Mouse (Mus musculus) embryonic facial prominence, embryonic 13.5 days (tissue): Measurements from ENCODE around the gene Barx1. TPM values are rescaled to one million over a fixed set of nuclear protein-coding genes. Genes with fewer than 3 reads are reported as not detected.
A peak's percentile ranks its signal among the peaks of the same experiment; 100 is the strongest.

Experiments
- ATAC-seq: fragments of 200-750 bp; cut with Nextera tagmentation; 2 replicates; pipeline ENCODE4 v1.8.0; 2017; ENCODE audit warnings: low read depth; ENCODE audit not compliant: insufficient number of reproducible peaks, insufficient read depth, low FRiP score, low TSS enrichment
- H3K27ac ChIP-seq: fragments of 300-500 bp; sonication (generic); 2 replicates; pipeline ENCODE4 v1.5.1; 2015; ENCODE audit warnings: moderate library complexity, mild to moderate bottlenecking, inconsistent platforms
- H3K27me3 ChIP-seq: fragments of 300-500 bp; sonication (generic); 2 replicates; pipeline ENCODE4 v1.6.1; 2015; ENCODE audit warnings: mild to moderate bottlenecking, inconsistent platforms
- H3K36me3 ChIP-seq: fragments of 300-500 bp; sonication (generic); 2 replicates; pipeline ENCODE4 v1.6.1; 2015; ENCODE audit warnings: mild to moderate bottlenecking, inconsistent platforms
- H3K4me1 ChIP-seq: fragments of 300-500 bp; sonication (generic); 2 replicates; pipeline ENCODE4 v1.6.1; 2015; ENCODE audit warnings: inconsistent platforms
- H3K4me2 ChIP-seq: fragments of 300-500 bp; sonication (generic); 2 replicates; pipeline ENCODE4 v1.6.1; 2015; ENCODE audit warnings: moderate library complexity, mild to moderate bottlenecking, inconsistent platforms
- H3K4me3 ChIP-seq: fragments of 300-500 bp; sonication (generic); 2 replicates; pipeline ENCODE4 v1.5.1; 2015; ENCODE audit warnings: mild to moderate bottlenecking, inconsistent platforms
- H3K9ac ChIP-seq: fragments of 300-500 bp; sonication (generic); 2 replicates; pipeline ENCODE4 v1.6.1; 2015; ENCODE audit warnings: mild to moderate bottlenecking, inconsistent platforms
- H3K9me3 ChIP-seq: fragments of 300-500 bp; sonication (generic); 2 replicates; pipeline ENCODE4 v1.6.1; 2016; ENCODE audit warnings: inconsistent platforms
- WGBS: fragments of 180-500 bp; shearing (Covaris S2); methylation state at CpG from one replicate; pipeline ENCODE4 v1.1.7; 2015; ENCODE audit warnings: mixed read lengths; 5-methylcytosine and 5-hydroxymethylcytosine counted together
- polyA plus RNA-seq: library from polyadenylated mRNA; unstranded; fragments of >200 nt; fragmentation: Nextera tagmentation; extraction: Ambion mirVana; gene quantifications from 2 replicates; pipeline ENCODE4 v1.2.1, GENCODE M21; 2015

Barx1 gene
- polyA plus RNA-seq, 1 experiment from 2014 or later: 14.5 TPM

DNA sequence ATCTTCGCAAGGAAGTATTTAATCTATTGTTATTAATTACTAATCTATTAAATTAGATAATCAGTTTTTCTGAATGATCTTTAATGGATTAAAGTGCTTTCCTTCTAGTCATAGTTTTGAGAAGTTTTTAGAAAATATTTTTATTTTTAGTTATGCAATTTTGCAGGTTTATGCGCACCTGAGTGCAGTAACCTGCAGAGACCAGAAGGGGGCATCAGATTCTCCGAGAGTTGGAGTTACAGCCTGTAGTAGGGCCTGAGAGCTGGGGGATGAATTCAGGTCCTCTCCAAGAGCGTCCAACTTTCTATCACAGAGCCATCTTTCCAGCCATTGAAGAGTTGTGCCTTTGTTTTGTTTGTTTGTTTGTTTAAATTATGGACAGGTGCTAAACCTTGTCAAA lies 16.1 kb upstream of the Barx1 start:
- H3K36me3 ChIP-seq: no peaks in the 10 kb centered on the region
- no peak for ATAC-seq
- H3K4me3 ChIP-seq: no peak overlapping the region
- no peak overlapping the region for H3K9ac ChIP-seq
- no peaks in the 10 kb centered on the region for H3K4me1 ChIP-seq
- no peak overlapping the region for H3K4me2 ChIP-seq
- no peaks in the 10 kb centered on the region for H3K9me3 ChIP-seq
- H3K27ac ChIP-seq: no peak overlapping the region
- WGBS: 84% methylated on average over 4 of the region's 4 CpGs
- H3K27me3 ChIP-seq: peaks cover 3% of the 10 kb centered on the region

DNA sequence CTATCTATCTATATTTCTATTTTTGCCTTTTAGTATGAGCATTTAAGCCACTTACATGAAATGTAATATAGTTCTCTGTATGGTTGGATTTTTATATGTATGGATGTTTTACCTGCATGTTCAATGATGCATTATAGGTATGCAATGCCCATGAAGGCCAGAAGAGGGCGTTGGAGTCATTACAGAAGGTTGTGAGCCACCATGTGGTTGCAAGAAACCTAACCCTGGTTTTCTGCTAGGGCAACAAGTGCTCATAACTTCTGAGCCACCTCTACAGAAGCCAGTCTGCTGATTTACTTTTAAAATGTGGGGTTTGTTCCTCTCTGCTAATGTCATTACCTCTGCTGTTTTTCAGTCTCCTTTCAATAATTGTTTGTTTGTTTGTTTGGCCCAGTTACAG lies 12.2 kb upstream of the Barx1 start:
- no peak overlapping the region for H3K4me3 ChIP-seq
- H3K9ac ChIP-seq: no peak overlapping the region
- H3K36me3 ChIP-seq: no peaks in the 10 kb centered on the region
- H3K4me1 ChIP-seq: no peaks in the 10 kb centered on the region
- 4% methylated on average over 1 of the region's 1 CpGs for WGBS
- no peak overlapping the region for H3K27ac ChIP-seq
- H3K9me3 ChIP-seq: no peaks in the 10 kb centered on the region
- ATAC-seq: no peak
- peaks cover 39% of the 10 kb centered on the region for H3K27me3 ChIP-seq
- no peak overlapping the region for H3K4me2 ChIP-seq

- H3K4me2 ChIP-seq: no peak overlapping the region
- H3K4me1 ChIP-seq: peaks cover 4% of the 10 kb centered on the region; the same call in 1 of the 2 replicates
- peaks cover 47% of the 10 kb centered on the region for H3K27me3 ChIP-seq
- no peaks in the 10 kb centered on the region for H3K9me3 ChIP-seq
- WGBS: 55% methylated on average over 6 of the region's 6 CpGs
- H3K27ac ChIP-seq: no peak overlapping the region
- H3K36me3 ChIP-seq: no peaks in the 10 kb centered on the region
- H3K9ac ChIP-seq: no peak overlapping the region
- no peak for ATAC-seq
- H3K4me3 ChIP-seq: no peak overlapping the region
These were observed 11.4 kb upstream of the Barx1 start for GRCm38 (mm10) chr13:48651132-48652065.

- H3K9me3 ChIP-seq: no peaks in the 10 kb centered on the region
- H3K27ac ChIP-seq: no peak overlapping the region
- H3K9ac ChIP-seq: no peak overlapping the region
- H3K27me3 ChIP-seq: peaks cover 73% of the 10 kb centered on the region
- peaks cover 10% of the 10 kb centered on the region for H3K4me1 ChIP-seq
- ATAC-seq: peak; percentile 39
- WGBS: 7% methylated on average over 14 of the region's 14 CpGs
- no peak overlapping the region for H3K4me3 ChIP-seq
- no peak overlapping the region for H3K4me2 ChIP-seq
- no peaks in the 10 kb centered on the region for H3K36me3 ChIP-seq
These were observed 8.7 kb upstream of the Barx1 start for GRCm38 (mm10) chr13:48653788-48654770.

DNA sequence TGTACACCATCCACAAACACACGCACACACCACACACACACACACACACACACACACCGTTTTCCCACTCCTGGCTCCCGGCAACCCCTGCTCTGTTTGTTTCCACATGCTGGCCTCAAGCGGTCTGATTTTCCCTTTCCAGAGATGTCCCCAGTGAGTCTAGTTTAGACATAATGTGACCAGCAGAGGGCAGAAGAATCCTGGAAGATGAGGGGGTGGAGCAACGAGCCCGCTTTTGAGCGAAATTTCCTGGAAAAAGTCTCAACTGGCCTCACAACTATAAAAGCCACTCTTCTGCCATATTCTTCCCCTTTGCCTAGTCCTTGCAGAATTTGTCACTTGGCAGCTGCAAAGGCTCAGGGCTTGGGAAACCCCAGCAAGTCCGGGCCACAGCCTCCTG lies 7.2 kb upstream of the Barx1 start:
- Histone ChIP-seq H3K4me3 (0 out of 2 replicates have a peak overlapping the region, but pooled peaks have one; percentile 2), H3K9ac (no peak overlapping the region), H3K4me2 (peak overlapping the region; percentile 14; the same call in 1 of the 2 replicates), H3K27me3 (peaks cover 89% of the 10 kb centered on the region), H3K27ac (no peak overlapping the region), H3K9me3 (no peaks in the 10 kb centered on the region), H3K4me1 (peaks cover 25% of the 10 kb centered on the region), H3K36me3 (no peaks in the 10 kb centered on the region)
- WGBS: under 1% methylated on average over 8 of the region's 8 CpGs
- ATAC-seq: no peak

DNA sequence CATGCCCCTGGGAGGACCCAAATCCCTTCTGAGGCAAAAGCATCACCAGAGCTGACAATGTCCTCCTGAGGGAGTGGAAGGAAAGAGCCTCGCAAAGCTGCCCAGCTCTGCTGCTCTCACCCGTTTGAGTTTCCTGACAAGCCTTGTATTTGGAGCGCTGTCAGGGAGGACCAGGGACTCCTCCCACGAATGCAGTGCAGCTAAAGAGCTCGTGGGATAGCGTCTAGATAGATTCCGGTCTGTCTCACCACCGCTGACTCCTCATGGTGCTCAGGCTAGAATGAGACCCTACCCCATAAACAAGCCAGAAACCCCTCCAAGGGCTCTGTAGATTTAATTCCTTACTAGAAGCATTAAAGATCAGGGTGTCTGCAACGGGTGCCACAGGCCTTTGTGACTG lies 5.0 kb upstream of the Barx1 start:
- ATAC-seq: no peak
- WGBS: 4% methylated on average over 9 of the region's 9 CpGs
- H3K36me3 ChIP-seq: no peaks in the 10 kb centered on the region
- H3K27ac ChIP-seq: no peak overlapping the region
- no peak overlapping the region for H3K9ac ChIP-seq
- no peaks in the 10 kb centered on the region for H3K9me3 ChIP-seq
- H3K27me3 ChIP-seq: peaks cover 96% of the 10 kb centered on the region
- H3K4me3 ChIP-seq: no peak overlapping the region
- H3K4me2 ChIP-seq: no peak overlapping the region
- peaks cover 31% of the 10 kb centered on the region for H3K4me1 ChIP-seq

DNA sequence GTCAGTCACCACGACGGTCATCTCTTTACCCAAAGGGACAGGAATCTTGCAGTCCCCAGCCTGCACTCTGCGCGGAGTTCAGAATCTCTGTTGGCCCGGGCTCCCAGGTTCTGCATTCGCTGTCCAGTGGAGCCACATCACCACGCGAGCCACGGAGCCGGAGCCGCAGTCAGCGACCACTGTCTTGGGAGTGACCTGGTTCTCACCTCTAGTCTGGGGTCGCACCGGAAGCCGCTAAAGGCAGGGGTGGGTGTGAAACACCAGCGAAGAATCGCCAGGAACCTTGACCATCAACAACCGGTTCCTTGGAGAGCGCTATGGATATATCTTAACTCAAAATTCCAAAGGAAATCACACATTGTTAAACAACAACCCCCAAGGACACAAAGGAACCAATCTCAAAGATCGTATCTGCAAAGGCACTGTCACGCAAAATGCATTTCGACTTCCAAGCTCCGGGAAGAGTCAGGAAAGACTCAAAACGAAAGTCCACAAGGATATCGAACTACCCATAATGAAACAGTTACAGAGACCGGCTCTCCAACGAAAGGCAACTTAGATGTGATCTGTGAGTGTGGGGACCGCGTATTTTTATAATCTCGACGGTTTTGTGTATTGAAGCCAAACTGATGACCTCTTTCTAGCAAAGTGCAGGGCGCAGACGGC lies 4.1 kb upstream of the Barx1 start:
- H3K4me3 ChIP-seq: peak overlapping the region; percentile 23; the same call in 1 of the 2 replicates

DNA sequence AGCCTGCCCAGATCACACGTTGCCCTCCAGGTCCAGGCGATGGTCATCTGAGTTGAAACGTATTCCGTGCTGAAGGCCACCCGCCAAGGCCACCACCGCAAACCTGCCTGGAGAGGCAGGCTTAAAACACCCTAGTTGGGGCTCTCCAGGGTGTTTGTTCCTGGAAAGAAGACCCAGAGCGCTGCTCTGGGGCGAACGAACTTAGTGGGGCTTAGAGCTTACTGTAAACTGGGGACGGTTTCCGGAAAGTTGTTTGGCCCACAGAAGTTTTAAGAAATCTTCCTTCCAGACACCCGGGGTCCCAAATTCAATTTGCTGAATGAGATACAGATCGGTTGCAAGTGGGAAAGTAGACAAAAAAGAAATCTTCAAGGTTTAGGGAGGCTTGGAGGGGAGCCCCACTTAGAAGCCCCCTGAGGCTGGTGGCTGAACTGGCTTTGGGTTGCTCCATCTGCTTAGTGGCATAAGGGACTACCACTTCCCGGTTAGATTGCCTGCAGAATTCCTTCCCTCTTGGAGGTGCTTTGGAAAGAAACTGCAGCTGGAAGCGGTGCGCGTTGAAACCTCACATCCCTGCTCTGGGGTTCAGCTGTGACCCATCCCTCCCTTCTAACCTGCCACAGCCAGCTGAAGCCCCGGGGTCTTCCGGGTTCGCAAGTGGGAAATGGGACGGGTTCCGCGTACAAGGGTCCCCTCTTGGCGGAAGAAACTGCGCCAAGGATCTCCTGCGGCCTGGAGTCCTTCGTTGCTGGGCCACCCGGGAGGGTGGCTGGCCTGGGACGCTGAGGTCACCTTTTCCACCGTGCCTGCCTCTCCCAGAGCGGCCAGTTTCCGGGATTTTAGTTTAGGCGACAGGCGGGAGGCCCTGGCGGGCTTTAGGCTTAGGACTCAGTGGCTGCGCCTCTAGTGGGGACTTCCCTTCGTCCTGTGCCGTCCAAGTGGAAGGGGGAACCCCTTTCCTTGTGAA lies 3.3 kb upstream of the Barx1 start:
- H3K27me3 ChIP-seq: peaks cover 100% of the 10 kb centered on the region
- H3K9me3 ChIP-seq: no peaks in the 10 kb centered on the region
- no peak overlapping the region for H3K27ac ChIP-seq
- H3K4me1 ChIP-seq: peaks cover 41% of the 10 kb centered on the region
- peak overlapping the region; percentile 33 for H3K4me3 ChIP-seq
- 0 out of 2 replicates have a peak overlapping the region, but pooled peaks have one; percentile 49 for H3K9ac ChIP-seq
- WGBS: under 1% methylated on average over 38 of the region's 38 CpGs
- ATAC-seq: no peak
- H3K36me3 ChIP-seq: no peaks in the 10 kb centered on the region
- H3K4me2 ChIP-seq: peak overlapping the region; percentile 49

More for the DNA sequence above, 4.1 kb upstream of the Barx1 start:
- peak overlapping the region; percentile 36; the same call in 1 of the 2 replicates for H3K9ac ChIP-seq
- H3K9me3 ChIP-seq: no peaks in the 10 kb centered on the region
- ATAC-seq: no peak
- peaks cover 36% of the 10 kb centered on the region for H3K4me1 ChIP-seq
- 2% methylated on average over 33 of the region's 33 CpGs for WGBS
- H3K27ac ChIP-seq: no peak overlapping the region
- H3K4me2 ChIP-seq: peak overlapping the region; percentile 49
- H3K27me3 ChIP-seq: peaks cover 96% of the 10 kb centered on the region
- H3K36me3 ChIP-seq: no peaks in the 10 kb centered on the region

GRCm38 (mm10) chr13:48660221-48660734 lies 2.5 kb upstream of the Barx1 start:
- WGBS: 3% methylated on average over 11 of the region's 11 CpGs
- ATAC-seq: no peak
- Histone ChIP-seq H3K4me2 (peak overlapping the region; percentile 49), H3K9me3 (no peaks in the 10 kb centered on the region), H3K27ac (no peak overlapping the region), H3K4me3 (peak overlapping the region; percentile 33), H3K4me1 (peaks cover 49% of the 10 kb centered on the region), H3K36me3 (no peaks in the 10 kb centered on the region), H3K27me3 (peaks cover 100% of the 10 kb centered on the region), H3K9ac (0 out of 2 replicates have a peak overlapping the region, but pooled peaks have one; percentile 49)

- Histone ChIP-seq H3K4me3 (no peak overlapping the region), H3K27me3 (peaks cover 100% of the 10 kb centered on the region), H3K9me3 (no peaks in the 10 kb centered on the region), H3K4me1 (peaks cover 53% of the 10 kb centered on the region), H3K9ac (no peak overlapping the region), H3K36me3 (no peaks in the 10 kb centered on the region), H3K4me2 (peak overlapping the region; percentile 49; the same call in 1 of the 2 replicates), H3K27ac (no peak overlapping the region)
- ATAC-seq: no peak
- 15% methylated on average over 6 of the region's 6 CpGs for WGBS
These were observed 2.1 kb upstream of the Barx1 start for GRCm38 (mm10) chr13:48660741-48661140.
